Mouse (Mus musculus) layer of hippocampus, postnatal 25 days (tissue): Measurements from ENCODE around the gene Gm49368. TPM values are rescaled to one million over a fixed set of nuclear protein-coding genes. Genes with fewer than 3 reads are reported as not detected.
"Not testable (repeated sequence)": the region's sequence is repeated elsewhere in the genome, so short reads cannot be mapped to it uniquely, and the experiment has no call there.

Experiments
- DNase-seq, 2 experiments: peaks; one replicate each; pipeline ENCODE4 v3.0.0; 2022; ENCODE audit warnings: mixed read lengths in 2 of 2, low spot score in 1 of 2; ENCODE audit errors: extremely low spot score in 1 of 2
- total RNA-seq, 2 experiments: library from RNA; stranded (reverse); gene quantifications; 2 replicates each; pipeline ENCODE4 v1.2.3; 2021

Gene Gm49368
- not detected for total RNA-seq

GRCm38 (mm10) chr7:128062456-128062855 is at the start of gene Gm49368, which contains the start of gene Itgam:
Gm49368 (plus strand) TSS chr7:128062683.
Itgam (plus strand) TSS chr7:128062640.
- DNase-seq: no peak

GRCm38 (mm10) chr7:128013116-128013515 is 49.4 kb upstream of the Gm49368 start:
- DNase-seq: no peak

GRCm38 (mm10) chr7:128016134-128016533 is 46.3 kb upstream of the Gm49368 start:
- not testable (repeated sequence) for DNase-seq

GRCm38 (mm10) chr7:128016650-128017049 is 45.8 kb upstream of the Gm49368 start:
- no peak for DNase-seq

GRCm38 (mm10) chr7:128018275-128018674 is 44.2 kb upstream of the Gm49368 start:
- no peak for DNase-seq

GRCm38 (mm10) chr7:128019187-128019586 is 43.3 kb upstream of the Gm49368 start:
- DNase-seq: no peak

- DNase-seq: no peak
These were observed 39.5 kb upstream of the Gm49368 start for GRCm38 (mm10) chr7:128022974-128023373.

- DNase-seq: no peak
These were observed 38.9 kb upstream of the Gm49368 start for GRCm38 (mm10) chr7:128023565-128023964.

- no peak for DNase-seq
These were observed 38.1 kb upstream of the Gm49368 start for GRCm38 (mm10) chr7:128024364-128024763.

- no peak for DNase-seq
These were observed 37.6 kb upstream of the Gm49368 start for GRCm38 (mm10) chr7:128024932-128025331.

- no peak for DNase-seq
These were observed 37.1 kb upstream of the Gm49368 start for GRCm38 (mm10) chr7:128025381-128025780.

- DNase-seq: no peak
These were observed 31.0 kb upstream of the Gm49368 start for GRCm38 (mm10) chr7:128031403-128031976.

- DNase-seq: no peak
These were observed 30.0 kb upstream of the Gm49368 start for GRCm38 (mm10) chr7:128032290-128032988.

- DNase-seq: no peak
These were observed 29.5 kb upstream of the Gm49368 start for GRCm38 (mm10) chr7:128032989-128033293.

- no peak for DNase-seq
These were observed 28.9 kb upstream of the Gm49368 start for GRCm38 (mm10) chr7:128033616-128034015.

- not testable (repeated sequence) for DNase-seq
These were observed 20.2 kb upstream of the Gm49368 start for GRCm38 (mm10) chr7:128042161-128042820.

GRCm38 (mm10) chr7:128044142-128044785 is 18.2 kb upstream of the Gm49368 start:
- DNase-seq: no peak

- DNase-seq: no peak
These were observed 16.8 kb upstream of the Gm49368 start for GRCm38 (mm10) chr7:128045640-128046039.

GRCm38 (mm10) chr7:128048819-128049218 is 13.7 kb upstream of the Gm49368 start:
- no peak for DNase-seq

- DNase-seq: no peak
These were observed 13.2 kb upstream of the Gm49368 start for GRCm38 (mm10) chr7:128049254-128049653.

GRCm38 (mm10) chr7:128050739-128051138 is 11.7 kb upstream of the Gm49368 start:
- no peak for DNase-seq
